Mouse (Mus musculus) duodenum, adult 2 months (tissue): ENCODE data around the gene Ccdc116. TPM values are rescaled to one million over a fixed set of nuclear protein-coding genes. Genes with fewer than 3 reads are reported as not detected.

Source experiments
- polyA plus RNA-seq: library from polyadenylated mRNA; depleted of rRNA; stranded (reverse); fragments of >200 nt; gene quantifications from 2 replicates; pipeline ENCODE4 v1.2.3, GENCODE M21; 2012; ENCODE audit warnings: low replicate concordance; rRNA removed

Ccdc116 gene
- polyA plus RNA-seq: 14.5 and 14.6 TPM in 2 replicates

DNA sequence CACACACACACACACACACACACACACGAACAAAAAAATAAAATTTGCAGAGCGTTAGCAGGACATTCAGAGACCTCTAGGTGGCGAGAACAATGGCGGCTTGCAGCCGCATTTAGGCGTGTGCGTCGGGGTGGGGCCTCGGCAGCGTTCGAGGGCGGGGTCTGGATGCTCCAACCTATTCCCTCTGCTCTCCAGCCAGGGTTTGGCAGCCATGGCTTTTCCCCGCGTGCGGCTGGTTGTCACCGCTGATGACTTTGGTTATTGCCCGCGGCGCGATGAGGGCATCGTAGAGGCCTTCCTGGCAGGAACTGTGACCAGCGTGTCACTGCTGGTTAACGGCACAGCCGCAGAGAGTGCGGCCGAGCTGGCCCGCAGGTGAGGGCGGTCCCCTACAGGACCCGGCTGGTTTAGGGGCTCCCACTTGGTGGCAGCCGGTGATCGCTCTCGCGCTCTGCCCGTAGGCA is at the start of gene Ccdc116:
Gene Ccdc116 (minus strand): TSS at position 458 of the 464 bp plus-strand sequence.

DNA sequence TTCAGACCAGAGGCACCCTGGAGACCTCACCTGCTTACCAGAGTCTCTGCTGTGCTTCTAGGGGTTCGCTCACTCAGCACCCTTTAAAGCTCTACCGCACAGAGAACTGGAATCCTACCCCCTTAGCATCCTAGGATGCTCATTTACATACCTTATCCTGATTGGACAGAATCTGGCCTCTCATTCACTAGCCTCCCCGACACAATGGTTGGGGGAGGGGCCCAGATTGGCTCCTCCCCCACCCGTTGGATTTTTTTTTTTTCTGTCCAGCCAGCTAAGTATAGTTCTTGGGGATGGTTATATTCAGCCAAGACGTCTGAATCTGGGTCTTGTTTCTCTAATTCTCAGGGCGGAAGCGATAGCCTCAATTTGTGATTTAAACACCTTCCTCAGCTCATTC is 2.7 kb downstream of the Ccdc116 start, which contains the start of gene Ydjc:
Gene Ydjc (plus strand): TSS at position 283 of the 400 bp plus-strand sequence.

DNA sequence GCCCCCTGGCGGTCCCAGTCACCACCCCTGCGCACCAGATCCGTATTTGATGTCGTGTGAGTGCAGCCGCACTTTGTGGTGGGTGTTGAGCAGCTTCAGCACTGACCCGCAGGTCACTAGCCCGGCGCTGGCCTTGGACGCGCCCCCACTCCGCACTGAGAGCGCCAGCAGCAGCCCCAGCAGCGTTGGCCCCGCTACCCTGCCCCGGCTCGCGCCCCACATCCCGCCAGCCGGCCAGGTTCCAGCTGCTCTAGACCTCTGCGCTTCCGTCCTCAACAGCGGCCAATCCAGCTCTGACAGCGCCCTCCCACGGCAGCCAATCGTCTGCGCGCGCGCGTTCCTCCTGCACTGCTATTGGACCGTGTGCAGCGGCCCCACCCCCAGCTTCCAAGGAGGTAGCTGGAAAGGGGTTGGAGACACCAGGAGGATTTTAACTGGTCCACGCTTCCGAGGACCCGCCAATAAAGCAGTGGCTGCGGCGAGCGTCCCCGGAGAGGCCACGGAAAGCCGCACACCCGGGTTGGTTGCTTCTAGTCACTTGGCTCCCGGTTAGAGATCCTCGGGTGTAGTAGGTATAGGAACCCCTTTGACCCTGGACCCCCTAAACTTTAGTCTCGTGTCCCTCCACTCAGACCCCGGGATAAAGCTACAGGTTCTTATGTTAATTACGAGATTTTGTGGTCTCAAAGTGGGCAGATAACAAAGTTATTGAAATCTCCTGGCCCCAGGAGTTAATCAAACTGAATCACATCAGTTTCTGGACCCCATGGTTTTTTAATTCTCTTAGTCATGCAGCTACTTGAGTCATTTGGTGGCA is 14.7 kb downstream of the Ccdc116 start, which contains the start of gene Sdf2l1:
Gene Sdf2l1 (minus strand): TSS at position 295 of the 817 bp plus-strand sequence.

DNA sequence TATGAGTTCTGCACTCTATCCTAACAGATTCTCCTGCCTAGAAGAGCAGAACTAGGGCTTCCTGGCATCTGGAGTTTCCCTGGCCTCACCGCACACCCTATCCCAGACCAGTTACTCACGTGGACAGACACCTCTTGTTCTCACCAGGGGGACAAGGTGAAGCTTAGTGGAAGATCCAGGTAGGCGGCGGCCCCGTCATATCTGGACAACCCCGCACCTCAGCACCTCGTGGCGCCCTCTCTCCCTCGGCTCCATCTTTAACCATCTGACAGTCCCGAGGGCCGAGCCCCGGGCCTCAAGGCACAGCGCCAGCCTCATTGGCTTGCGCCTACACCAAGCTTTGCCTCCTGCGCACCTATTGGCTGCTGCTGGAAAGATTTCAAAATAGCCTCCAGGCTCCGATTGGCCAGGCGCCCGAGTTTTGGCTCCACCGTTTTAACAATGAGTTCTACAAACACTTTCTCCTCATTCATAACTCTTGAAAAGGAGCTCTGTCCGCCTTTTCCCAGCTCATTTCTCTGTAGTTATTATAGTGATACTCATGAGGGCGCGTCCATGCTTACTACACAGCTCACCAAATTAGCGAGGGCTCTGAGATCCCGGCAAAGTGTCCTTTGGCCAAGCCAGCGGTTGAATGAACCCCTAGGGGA is 22.0 kb downstream of the Ccdc116 start, which contains the start of gene 2610318N02Rik:
Gene 2610318N02Rik (minus strand): TSS at position 297 of the 650 bp plus-strand sequence.

DNA sequence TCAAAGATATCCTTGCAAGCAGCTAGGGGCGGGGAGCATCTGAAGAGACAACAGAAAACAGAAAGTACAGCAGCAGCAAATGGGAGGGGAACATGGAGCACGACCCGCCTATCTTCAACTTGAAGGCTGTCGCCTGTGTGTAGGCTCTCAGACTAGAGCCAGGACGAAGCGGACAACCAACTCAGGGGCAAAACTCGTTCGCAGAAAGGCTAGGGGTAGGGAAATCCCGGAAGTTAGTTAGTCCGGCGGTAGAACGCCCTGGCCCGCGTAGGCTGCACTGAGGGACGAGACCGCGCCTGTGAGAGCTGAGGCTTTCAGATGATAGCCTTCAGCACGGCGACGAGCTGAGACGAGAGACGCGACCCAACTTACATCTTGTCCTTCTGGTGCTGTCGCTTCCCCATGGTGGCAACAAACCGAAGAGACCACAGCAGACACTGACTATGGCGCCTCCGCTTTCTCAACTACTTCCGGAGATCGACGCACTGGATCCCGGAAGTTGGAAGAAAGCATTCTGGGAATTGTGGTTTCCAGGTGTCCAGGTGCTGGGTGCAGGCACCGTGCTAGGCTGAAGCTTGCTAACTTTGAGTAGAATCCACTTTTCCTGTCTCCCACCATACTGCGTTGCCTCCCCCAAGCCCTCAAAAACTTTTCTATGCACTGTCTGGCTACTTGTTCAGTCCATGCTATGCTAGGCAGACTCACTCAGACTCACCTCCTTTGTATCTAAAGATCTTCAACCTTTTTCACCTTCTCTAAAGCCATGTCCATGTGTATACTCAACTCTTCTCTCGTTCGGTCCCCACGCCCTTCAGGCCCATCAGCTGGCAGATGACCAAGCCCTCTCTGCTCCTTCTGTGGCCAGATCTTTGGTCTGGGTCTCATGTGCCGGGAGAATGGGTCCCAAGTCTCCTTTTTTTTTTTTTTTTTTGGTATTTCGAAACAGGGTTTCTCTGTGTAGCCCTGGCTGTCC is 36.0 kb downstream of the Ccdc116 start, which contains the start of gene Ppil2:
Gene Ppil2 (minus strand): TSS at position 487 of the 973 bp plus-strand sequence.

Other genes with a start within 250 kb of the Ccdc116 start
- gene Mapk1, start 163.8 kb downstream of the Ccdc116 start, polyA plus RNA-seq: 21.3 and 29.2 TPM in 2 replicates
- gene Ypel1, start 77.5 kb downstream of the Ccdc116 start, polyA plus RNA-seq: 0.46 and 1.0 TPM in 2 replicates
- gene Ppil2, start 36.0 kb downstream of the Ccdc116 start, polyA plus RNA-seq: 53.5 and 68.0 TPM in 2 replicates
- gene 2610318N02Rik, start 22.1 kb downstream of the Ccdc116 start, polyA plus RNA-seq: 7.8 and 8.6 TPM in 2 replicates
- 91.9 and 94.2 TPM in 2 replicates for gene Sdf2l1, start 14.8 kb downstream of the Ccdc116 start, polyA plus RNA-seq
- gene Ydjc, start 2.6 kb downstream of the Ccdc116 start, polyA plus RNA-seq: 71.0 and 99.9 TPM in 2 replicates
- gene Ube2l3, start 55.4 kb upstream of the Ccdc116 start, polyA plus RNA-seq: 56.4 and 75.8 TPM in 2 replicates
- 0.06 and 0.11 TPM in 2 replicates for gene Rimbp3, start 61.4 kb upstream of the Ccdc116 start, polyA plus RNA-seq
- gene Hic2, start 86.3 kb upstream of the Ccdc116 start, polyA plus RNA-seq: 1.2 and 2.2 TPM in 2 replicates
- gene Tmem191c, start 128.8 kb upstream of the Ccdc116 start, polyA plus RNA-seq: 6.2 and 12.6 TPM in 2 replicates
- gene Serpind1, start 184.1 kb upstream of the Ccdc116 start, polyA plus RNA-seq: 0.08 TPM in 1 of 2 replicates, not detected in the other